Mouse (Mus musculus) frontal cortex, postnatal 36 days (tissue): Measurements from ENCODE around the gene Zcchc9.
"Not testable (repeated sequence)": the region's sequence is repeated elsewhere in the genome, so short reads cannot be mapped to it uniquely, and the experiment has no call there.

Experiments
- DNase-seq, 2 experiments: peaks; one replicate each; pipeline ENCODE4 v3.0.0; 2022; ENCODE audit warnings: low spot score in 2 of 2

Gene Zcchc9

DNA sequence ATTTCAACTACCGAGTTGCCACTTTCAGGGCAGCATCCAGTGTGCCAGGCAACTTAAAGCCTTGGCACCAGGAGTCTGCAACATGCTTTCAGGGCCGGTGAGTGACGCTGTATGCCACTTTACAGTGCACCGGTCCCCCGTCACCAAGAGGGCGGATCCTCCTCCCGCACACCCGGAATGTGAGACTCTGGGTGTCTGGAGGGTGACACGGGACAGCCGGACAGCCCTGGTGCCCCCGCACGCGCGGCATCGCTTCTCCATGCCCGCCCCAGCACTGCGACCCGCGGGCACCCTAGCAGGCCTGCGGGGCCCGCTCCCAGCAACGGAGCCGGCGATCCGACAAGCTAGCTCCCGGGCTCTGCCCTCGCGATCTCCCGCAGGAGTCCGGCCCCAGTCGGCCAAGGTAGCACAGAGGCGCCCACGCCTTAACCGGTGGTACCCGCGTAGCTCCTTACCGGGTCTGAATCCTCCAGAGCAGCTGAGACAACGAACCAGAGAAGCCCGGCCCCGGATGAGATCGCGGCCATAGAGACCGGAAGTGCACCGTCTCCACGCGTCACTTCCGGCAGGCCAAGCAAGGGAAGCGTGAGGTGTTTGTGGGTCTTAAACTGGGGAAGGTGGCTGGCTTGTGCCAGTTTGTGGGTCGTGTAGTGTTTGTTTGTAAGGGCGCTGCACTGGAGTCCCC, at the start of gene Zcchc9:
TSS of gene Zcchc9 (minus strand) at position 551 of the 685 bp plus-strand sequence.
- DNase-seq = peak; percentile 89 to 94

GRCm38 (mm10) chr13:91854412-91854811, 46.9 kb upstream of the Zcchc9 start:
- DNase-seq = no peak

- no peak for DNase-seq
Observed at GRCm38 (mm10) chr13:91827876-91828275, 20.4 kb upstream of the Zcchc9 start.

DNA sequence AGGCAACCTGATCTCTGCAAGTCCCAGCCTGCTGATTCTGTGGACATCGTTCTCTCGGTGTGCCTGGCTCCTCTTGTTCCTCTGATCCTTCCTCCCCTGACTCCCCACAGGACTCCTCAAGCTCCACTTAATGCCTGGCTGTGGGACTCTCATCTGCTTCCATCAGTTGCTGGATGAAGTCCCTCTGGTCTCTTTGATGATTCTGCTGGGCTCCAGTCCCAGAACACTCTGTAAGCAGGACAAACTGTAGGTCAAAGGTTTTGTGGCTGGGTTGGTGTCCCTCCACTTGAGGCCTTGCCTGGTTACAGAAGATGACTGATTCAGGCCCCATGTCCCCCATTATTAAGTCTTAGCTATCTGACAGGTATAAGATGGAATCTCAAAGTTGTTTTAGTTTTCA, 18.6 kb upstream of the Zcchc9 start:
- no peak for DNase-seq

GRCm38 (mm10) chr13:91824845-91825550, 17.5 kb upstream of the Zcchc9 start:
- DNase-seq = no peak

DNA sequence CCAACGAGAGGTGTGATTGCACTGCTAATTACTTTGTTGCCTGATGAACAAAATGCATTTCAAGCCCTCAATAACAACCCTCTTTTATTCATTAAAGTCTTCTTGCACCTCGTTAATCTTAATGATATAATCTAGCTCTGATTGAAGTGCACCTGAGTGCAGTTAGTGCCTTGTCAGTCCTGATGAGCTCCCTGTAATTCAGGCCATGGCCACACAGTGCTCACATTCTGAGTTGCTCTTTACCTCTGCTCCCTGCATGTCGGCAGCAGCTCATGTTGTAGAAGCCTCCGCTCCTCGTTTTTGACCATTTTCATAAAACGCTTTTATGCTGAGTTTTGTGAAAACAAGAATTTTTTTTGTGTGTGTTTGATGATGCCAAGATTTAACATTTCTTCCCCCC, 16.2 kb upstream of the Zcchc9 start:
- DNase-seq = no peak

DNA sequence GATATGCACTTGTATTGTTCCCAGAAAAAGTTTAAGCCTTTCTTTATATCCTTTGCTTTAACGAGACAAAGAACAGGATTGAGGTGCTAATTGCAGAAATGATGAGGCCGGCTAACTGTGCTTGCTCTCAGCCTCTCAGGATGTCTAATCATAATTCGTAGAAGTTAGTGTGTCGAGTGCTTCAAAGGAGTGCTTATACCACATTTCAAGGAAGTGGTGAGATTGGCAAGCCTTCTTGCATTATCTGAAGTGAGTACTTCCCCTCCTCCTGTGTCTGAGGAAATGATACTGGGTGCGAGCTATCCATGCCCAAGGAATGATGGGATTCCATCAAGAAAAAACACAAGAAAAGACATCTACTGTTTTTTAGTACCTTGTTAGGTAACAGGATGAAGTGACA, 7.2 kb upstream of the Zcchc9 start:
- DNase-seq = no peak

- no peak for DNase-seq
Observed at GRCm38 (mm10) chr13:91809476-91809875, 2.0 kb upstream of the Zcchc9 start.

DNA sequence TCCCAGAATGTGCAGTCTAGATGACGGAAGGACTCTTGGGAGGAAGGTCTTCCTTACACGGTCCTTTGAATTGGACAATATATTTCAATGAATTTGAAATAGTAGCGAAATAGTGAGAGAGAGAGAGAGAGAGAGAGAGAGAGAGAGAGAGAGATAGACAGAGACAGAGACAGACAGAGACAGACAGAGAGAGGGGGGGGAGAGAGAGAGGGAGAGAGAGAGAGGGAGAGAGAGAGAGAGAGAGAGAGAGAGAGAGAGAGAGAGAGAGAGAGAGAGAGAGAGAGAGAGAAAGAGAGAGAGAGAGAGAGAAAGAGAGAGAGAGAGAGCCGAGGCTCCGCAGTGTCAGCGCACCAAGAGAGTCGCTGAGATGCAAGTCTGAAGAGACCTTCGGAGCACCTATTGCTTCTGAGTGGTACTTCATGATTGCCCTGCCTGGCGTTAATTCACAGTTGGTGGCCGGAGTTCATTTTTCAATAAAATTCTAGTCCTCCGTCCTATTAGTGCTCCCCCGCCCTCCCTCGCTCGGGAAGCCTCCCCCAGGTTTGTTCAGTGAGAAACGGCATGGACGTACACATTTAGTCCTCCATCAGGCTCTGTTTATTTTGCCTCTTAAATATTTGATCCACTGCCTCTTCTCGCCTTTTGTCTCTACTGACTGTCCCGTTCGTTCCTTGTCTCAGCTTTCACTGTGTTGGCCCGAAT, 520 bp upstream of the Zcchc9 start:
- no peak for DNase-seq

DNA sequence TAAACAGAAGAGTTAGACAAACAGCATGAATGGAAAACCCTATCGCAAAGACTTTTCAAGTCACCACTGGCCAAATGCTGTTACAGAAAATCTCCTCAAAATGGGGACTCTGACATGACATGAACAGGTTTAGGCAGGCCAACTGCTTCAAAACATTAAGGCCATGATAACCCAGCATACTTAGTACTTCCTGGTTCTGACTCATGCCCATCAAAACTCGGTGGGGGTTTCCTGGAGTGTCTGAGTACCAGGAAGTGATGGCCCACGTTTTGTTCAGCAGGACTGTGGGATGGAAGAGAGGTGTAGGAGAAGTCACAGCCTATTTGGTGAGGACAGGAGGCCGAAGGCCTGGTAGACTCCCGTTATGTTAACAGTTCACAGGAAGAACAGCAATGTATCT, 5.8 kb downstream of the Zcchc9 start:
- no peak for DNase-seq

GRCm38 (mm10) chr13:91797442-91797841, 10.1 kb downstream of the Zcchc9 start:
- no peak for DNase-seq

DNA sequence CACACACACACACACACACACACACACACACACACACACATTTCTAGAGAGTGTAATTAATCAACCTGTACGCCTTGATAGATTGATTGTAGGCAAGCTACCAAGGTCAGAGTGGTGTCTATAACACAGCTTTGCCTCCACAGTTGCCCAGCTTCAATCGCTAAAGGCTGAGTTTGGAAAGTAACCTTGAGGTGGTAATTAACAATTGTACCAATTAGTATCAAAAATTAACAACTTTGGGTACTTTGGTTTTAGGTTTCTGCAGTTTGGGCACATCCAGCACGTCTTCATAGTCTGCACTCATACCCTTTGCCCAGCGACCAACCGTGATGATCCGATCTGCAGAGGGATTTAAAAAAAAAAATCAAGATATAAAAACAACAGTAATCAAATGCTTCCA, 10.6 kb downstream of the Zcchc9 start:
- no peak for DNase-seq

DNA sequence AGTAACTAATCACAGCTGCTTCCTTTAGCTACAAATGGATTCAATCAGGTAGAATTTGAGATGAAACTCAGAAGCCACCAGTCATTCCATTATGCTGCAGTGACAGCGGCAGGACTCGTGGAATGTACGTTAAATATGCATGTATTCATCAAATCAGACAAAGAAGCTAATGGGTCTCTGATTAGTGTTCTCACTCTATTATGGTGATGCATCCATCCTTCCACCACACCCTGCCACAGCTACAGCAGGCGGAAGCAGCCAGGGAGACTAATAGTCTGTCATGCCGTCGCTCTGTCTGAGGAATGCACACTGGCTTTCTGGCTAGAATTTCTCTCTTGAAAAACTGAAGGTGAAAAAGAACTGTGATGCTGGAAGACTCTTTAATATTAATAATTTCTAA, 11.5 kb downstream of the Zcchc9 start:
- DNase-seq = no peak

DNA sequence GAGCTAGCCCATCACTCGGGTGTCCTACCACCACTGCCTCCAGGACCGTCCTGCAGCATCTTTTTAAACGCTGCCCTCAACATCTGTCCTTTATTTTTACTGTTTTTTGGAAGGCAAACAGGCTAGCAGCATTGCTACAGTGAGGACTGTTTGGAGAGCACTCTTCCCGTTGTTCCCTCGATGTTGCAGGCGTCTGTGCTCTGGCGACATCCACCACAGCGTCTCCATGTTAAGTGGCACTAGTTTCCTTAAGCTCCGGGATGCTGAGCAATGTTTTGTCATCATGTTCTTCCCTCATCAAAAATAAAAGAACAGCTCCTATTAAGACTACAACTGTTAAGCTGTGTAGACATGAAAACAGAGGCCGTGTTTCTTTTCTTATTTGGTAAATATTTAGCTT, 11.9 kb downstream of the Zcchc9 start:
- no peak for DNase-seq

GRCm38 (mm10) chr13:91794926-91795436, 12.5 kb downstream of the Zcchc9 start:
- no peak for DNase-seq

- no peak for DNase-seq
Observed at GRCm38 (mm10) chr13:91792035-91792434, 15.5 kb downstream of the Zcchc9 start.

DNA sequence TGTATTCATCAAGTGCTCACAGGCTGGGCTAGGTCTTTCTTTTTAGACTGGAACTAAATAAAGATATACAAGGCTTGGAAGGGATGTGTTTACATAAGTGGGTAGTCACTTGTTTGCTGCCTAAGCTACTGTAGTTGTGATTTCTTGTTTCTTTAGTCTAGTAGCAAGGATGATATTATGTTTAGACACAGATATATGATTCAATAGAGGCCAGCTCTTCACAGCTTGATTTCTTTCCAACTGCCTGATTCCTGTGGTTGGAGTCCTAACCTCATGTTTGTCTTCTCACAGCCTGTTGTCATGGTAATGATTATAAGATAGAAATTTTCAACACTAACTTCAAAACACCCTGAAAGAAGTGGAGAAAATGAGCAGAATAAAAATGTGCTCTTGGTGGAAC, 27.6 kb downstream of the Zcchc9 start:
- no peak for DNase-seq

- no peak for DNase-seq
Observed at GRCm38 (mm10) chr13:91778092-91778491, 29.4 kb downstream of the Zcchc9 start.

- DNase-seq = no peak
Observed at GRCm38 (mm10) chr13:91768683-91769651, 38.5 kb downstream of the Zcchc9 start.

GRCm38 (mm10) chr13:91765627-91766026, 41.9 kb downstream of the Zcchc9 start:
- no peak for DNase-seq

DNA sequence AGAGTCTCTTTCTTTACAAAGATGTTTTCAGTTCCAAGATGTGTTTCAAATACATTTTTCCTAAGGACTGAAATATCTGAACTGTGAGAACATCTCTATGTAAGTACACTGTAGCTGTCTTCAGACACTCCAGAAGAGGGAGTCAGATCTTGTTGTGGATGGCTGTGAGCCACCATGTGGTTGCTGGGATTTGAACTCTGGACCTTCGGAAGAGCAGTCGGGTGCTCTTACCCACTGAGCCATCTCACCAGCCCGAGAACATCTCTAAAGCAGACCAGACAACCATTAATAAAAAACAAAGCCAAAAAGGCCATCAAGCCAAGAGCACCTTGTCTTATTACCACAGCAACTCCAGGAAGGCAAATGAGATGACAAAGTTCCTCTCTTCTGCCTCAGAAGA, 43.9 kb downstream of the Zcchc9 start:
- not testable (repeated sequence) for DNase-seq
